In genomic region chr14:122068801-122069695, GRCm38 (mm10) we compare ENCODE assay signal across 18 mouse cellular contexts. TPM values are rescaled to one million over a fixed set of nuclear protein-coding genes. Genes with fewer than 3 reads are reported as not detected.
DNase-seq lines count a peak whose midpoint lies in the region; ATAC-seq and TF ChIP-seq lines count a peak whose summit lies in the region.
"Had no signal": no experiment of that assay in that cellular context is flagged by ENCODE, and none has a peak within 500 bp of the region (broad histone marks: within the 10 kb centered on the region; RNA-seq: fewer than 3 reads in every experiment).

No protein-coding gene starts in this region.

- peaks cover 7% of the 10 kb centered on the region; the same call in 1 of the 2 replicates for H3K4me1 ChIP-seq in kidney, embryonic 16.5 days (ENCODE audit: insufficient read depth, low read length)
- H3K4me1 ChIP-seq: forebrain, embryonic 12.5 days; limb, embryonic 15.5 days had no signal

- H3K27ac ChIP-seq in kidney, embryonic 16.5 days (ENCODE audit: low read length), result 0 out of 2 replicates have a peak overlapping the region, but pooled peaks have one; percentile 4
- no peak overlapping the region for H3K27ac ChIP-seq in left cerebral cortex, adult 2 months
- H3K27ac ChIP-seq: forebrain, embryonic 12.5 days; hindbrain, postnatal 0 days; limb, embryonic 15.5 days had no signal

- WGBS in kidney, embryonic 16.5 days, result 55% methylated on average over 11 of the region's 11 CpGs

- DNase-seq in kidney, adult 9 months, result no peak
- DNase-seq in MN1 (ENCODE audit: low spot score), result peak; percentile 8
- DNase-seq in heart, adult 9 months (ENCODE audit: low spot score in 2 of 2), result peak; percentile 32 to 50
- DNase-seq in kidney, postnatal 14 days, result peak; percentile 26
- DNase-seq in left cerebral cortex, adult 2 months (ENCODE audit: extremely low spot score in 1 of 2, low spot score in 2 of 2), result no peak
- DNase-seq in urinary bladder, adult 2 months (ENCODE audit: low spot score), result no peak
- no peak for DNase-seq in c-Kit-positive CD71-positive TER-119-positive erythroid progenitor cells, embryonic 14.5 days (ENCODE audit: low spot score)
- DNase-seq: adrenal gland, postnatal 25 days; cerebellum, adult 9-10 months; gastrocnemius, postnatal 25 days had no signal

- H3K36me3 ChIP-seq in kidney, embryonic 16.5 days (ENCODE audit: insufficient read depth, low read length), result no peaks in the 10 kb centered on the region
- H3K36me3 ChIP-seq: forebrain, embryonic 12.5 days; limb, embryonic 15.5 days had no signal

- no peak for ATAC-seq in kidney, embryonic 16.5 days (ENCODE audit: low FRiP score, low TSS enrichment)
- ATAC-seq: CD4-positive, CD25-positive, alpha-beta regulatory T cell, adult 4 months; hindbrain, postnatal 0 days; midbrain, embryonic 16.5 days had no signal

- no peak overlapping the region for H3K4me2 ChIP-seq in kidney, embryonic 16.5 days (replicated peaks; ENCODE audit: low read depth, low read length)
- H3K4me2 ChIP-seq: forebrain, embryonic 12.5 days; limb, embryonic 15.5 days had no signal

- intact Hi-C loops in left cerebral cortex, adult 2 months (cut with DNase I), result no loop called here

- H3K4me3 ChIP-seq in kidney, embryonic 16.5 days (ENCODE audit: low read length), result no peak overlapping the region
- no peak overlapping the region for H3K4me3 ChIP-seq in left cerebral cortex, adult 2 months
- H3K4me3 ChIP-seq: forebrain, embryonic 12.5 days; limb, embryonic 15.5 days had no signal

- no peak overlapping the region for H3K9ac ChIP-seq in kidney, embryonic 16.5 days (replicated peaks; ENCODE audit: low read length)
- H3K9ac ChIP-seq: forebrain, embryonic 12.5 days; limb, embryonic 15.5 days had no signal

- TF ChIP-seq CTCF in left cerebral cortex, adult 2 months (IDR thresholded peaks at IDR 0.05), result no peak

- H3K27me3 ChIP-seq in kidney, embryonic 16.5 days (ENCODE audit: insufficient read depth, low read length), result no peaks in the 10 kb centered on the region
- H3K27me3 ChIP-seq: forebrain, embryonic 12.5 days; limb, embryonic 15.5 days had no signal

- H3K9me3 ChIP-seq in kidney, embryonic 16.5 days (ENCODE audit: low read length), result no peaks in the 10 kb centered on the region
- H3K9me3 ChIP-seq: forebrain, embryonic 12.5 days; limb, embryonic 15.5 days had no signal

RNA-seq across cellular contexts. Expression of gene Timm8a2, which starts 34.6 kb away (rescaled TPM):
- polyA plus RNA-seq in kidney, embryonic 16.5 days (2015; fragmentation: Nextera tagmentation; extraction: Ambion mirVana), result not detected in 2 replicates
- not detected for total RNA-seq in left cerebral cortex, adult 2 months (2021)
- 0.07 TPM in 1 of 2 replicates, not detected in the other for polyA plus RNA-seq in urinary bladder, adult 2 months (2012; rRNA removed)
- total RNA-seq: adrenal gland, postnatal 25 days; gastrocnemius, postnatal 25 days; hindbrain, postnatal 0 days; layer of hippocampus, postnatal 14 days had no signal
- polyA plus RNA-seq: CD4-positive, CD25-positive, alpha-beta regulatory T cell, adult 4 months; embryonic facial prominence, embryonic 11.5 days; forebrain, embryonic 12.5 days; hindbrain, postnatal 0 days; limb, embryonic 15.5 days; midbrain, embryonic 16.5 days had no signal

RNA-seq across cellular contexts. Expression of gene Tm9sf2, which starts 37.8 kb away (rescaled TPM):
- polyA plus RNA-seq in kidney, embryonic 16.5 days (2015; fragmentation: Nextera tagmentation; extraction: Ambion mirVana), result 202 and 214 TPM in 2 replicates
- total RNA-seq in left cerebral cortex, adult 2 months (2021), result 100 to 1,000 TPM; 105 to 110 TPM
- polyA plus RNA-seq in urinary bladder, adult 2 months (2012; rRNA removed), result 109 and 116 TPM in 2 replicates

Comparison
In these comparisons a context has a peak if more than half of its experiments do, and no peak if none do; other contexts are left out.
1. DNase-seq: peak in MN1 (single experiment), heart, adult 9 months (2 of 2) and kidney, postnatal 14 days (single experiment); none in kidney, adult 9 months (single experiment), left cerebral cortex, adult 2 months (0 of 2), urinary bladder, adult 2 months (single experiment) and c-Kit-positive CD71-positive TER-119-positive erythroid progenitor cells, embryonic 14.5 days (single experiment).